21 mouse cellular contexts compared by ENCODE assay signal in genomic region chr5:96870996-96871395, GRCm38 (mm10).
DNase-seq lines count a peak whose midpoint lies in the region; ATAC-seq and TF ChIP-seq lines count a peak whose summit lies in the region.
"Had no signal": no experiment of that assay in that cellular context is flagged by ENCODE, and none has a peak within 500 bp of the region (broad histone marks: within the 10 kb centered on the region; RNA-seq: fewer than 3 reads in every experiment).

No protein-coding gene starts in this region.

- no peaks in the 10 kb centered on the region for H3K36me3 ChIP-seq in heart, embryonic 10.5 days
- no peaks in the 10 kb centered on the region for H3K36me3 ChIP-seq in hindbrain, postnatal 0 days (ENCODE audit: insufficient read depth, low read length)
- no peaks in the 10 kb centered on the region for H3K36me3 ChIP-seq in hindbrain, embryonic 10.5 days
- H3K36me3 ChIP-seq in kidney, embryonic 14.5 days (ENCODE audit: control insufficient read depth, insufficient read depth, low read length), result no peaks in the 10 kb centered on the region
- H3K36me3 ChIP-seq: embryonic facial prominence, embryonic 12.5 days; forebrain, embryonic 15.5 days; G1E; hindbrain, embryonic 12.5 days had no signal

- no peak overlapping the region for H3K27ac ChIP-seq in heart, embryonic 10.5 days
- H3K27ac ChIP-seq in hindbrain, postnatal 0 days, result no peak overlapping the region
- H3K27ac ChIP-seq in hindbrain, embryonic 10.5 days, result no peak overlapping the region
- no peak overlapping the region for H3K27ac ChIP-seq in kidney, embryonic 14.5 days (ENCODE audit: low read depth, low read length)
- H3K27ac ChIP-seq: embryonic facial prominence, embryonic 12.5 days; forebrain, embryonic 15.5 days; heart, adult 2 months; hindbrain, embryonic 12.5 days had no signal

- H3K4me2 ChIP-seq in hindbrain, postnatal 0 days (ENCODE audit: low read depth, low read length), result no peak overlapping the region
- H3K4me2 ChIP-seq in kidney, embryonic 14.5 days (replicated peaks; ENCODE audit: low read depth, low read length), result no peak overlapping the region
- H3K4me2 ChIP-seq: embryonic facial prominence, embryonic 12.5 days; forebrain, embryonic 15.5 days; hindbrain, embryonic 12.5 days had no signal

- no peak for TF ChIP-seq CTCF in hindbrain, postnatal 0 days (IDR thresholded peaks at IDR 0.05; ENCODE audit: low read depth)

- ATAC-seq in hindbrain, postnatal 0 days, result no peak
- no peak for ATAC-seq in kidney, embryonic 14.5 days (ENCODE audit: low FRiP score, low TSS enrichment)
- ATAC-seq: CD4-positive, CD25-positive, alpha-beta regulatory T cell, adult 4 months; forebrain, embryonic 15.5 days; hindbrain, embryonic 16.5 days had no signal

- no peaks in the 10 kb centered on the region for H3K27me3 ChIP-seq in heart, embryonic 10.5 days (ENCODE audit: insufficient read depth, poor library complexity, severe bottlenecking)
- no peaks in the 10 kb centered on the region for H3K27me3 ChIP-seq in hindbrain, postnatal 0 days (ENCODE audit: insufficient read depth, low read length)
- H3K27me3 ChIP-seq in hindbrain, embryonic 10.5 days (ENCODE audit: insufficient read depth, poor library complexity, severe bottlenecking), result no peaks in the 10 kb centered on the region
- no peaks in the 10 kb centered on the region for H3K27me3 ChIP-seq in kidney, embryonic 14.5 days (ENCODE audit: control insufficient read depth, insufficient read depth, low read length)
- H3K27me3 ChIP-seq: embryonic facial prominence, embryonic 12.5 days; forebrain, embryonic 15.5 days; hindbrain, embryonic 12.5 days had no signal

- no peaks in the 10 kb centered on the region for H3K4me1 ChIP-seq in heart, embryonic 10.5 days
- no peaks in the 10 kb centered on the region for H3K4me1 ChIP-seq in hindbrain, postnatal 0 days (ENCODE audit: insufficient read depth, low read length)
- H3K4me1 ChIP-seq in hindbrain, embryonic 10.5 days (replicated peaks), result no peaks in the 10 kb centered on the region
- no peaks in the 10 kb centered on the region for H3K4me1 ChIP-seq in kidney, embryonic 14.5 days (ENCODE audit: control insufficient read depth, insufficient read depth, low read length)
- H3K4me1 ChIP-seq: embryonic facial prominence, embryonic 12.5 days; forebrain, embryonic 15.5 days; hindbrain, embryonic 12.5 days had no signal

- no peak overlapping the region for H3K9ac ChIP-seq in hindbrain, postnatal 0 days (replicated peaks; ENCODE audit: low read length)
- no peak overlapping the region for H3K9ac ChIP-seq in kidney, embryonic 14.5 days (ENCODE audit: low read depth, low read length)
- H3K9ac ChIP-seq: embryonic facial prominence, embryonic 12.5 days; forebrain, embryonic 15.5 days; hindbrain, embryonic 12.5 days had no signal

- no peaks in the 10 kb centered on the region for H3K9me3 ChIP-seq in heart, embryonic 10.5 days
- no peaks in the 10 kb centered on the region for H3K9me3 ChIP-seq in hindbrain, postnatal 0 days (ENCODE audit: low read length)
- no peaks in the 10 kb centered on the region for H3K9me3 ChIP-seq in hindbrain, embryonic 10.5 days
- no peaks in the 10 kb centered on the region for H3K9me3 ChIP-seq in kidney, embryonic 14.5 days (ENCODE audit: control insufficient read depth, low read length)
- H3K9me3 ChIP-seq: embryonic facial prominence, embryonic 12.5 days; forebrain, embryonic 15.5 days; G1E; hindbrain, embryonic 12.5 days had no signal

- peak; percentile 87 for DNase-seq in heart, adult 11 months
- no peak for DNase-seq in heart, embryonic 10.5 days (ENCODE audit: low spot score)
- DNase-seq in hindbrain, postnatal 0 days (ENCODE audit: low spot score), result peak; percentile 5
- no peak for DNase-seq in hindbrain, embryonic 10.5 days (ENCODE audit: low spot score)
- peak; percentile 30 for DNase-seq in kidney, postnatal 10 days
- peak; percentile 16 to 46 for DNase-seq in kidney, postnatal 25 days
- no peak for DNase-seq in adrenal gland, postnatal 4 days (ENCODE audit: low spot score in 2 of 2)
- DNase-seq: adrenal gland, postnatal 10 days; B cell, adult 2 months; cerebellum, adult 11-12 months; cerebellum, adult 9-10 months; cerebellum, postnatal 25 days; gastrocnemius, postnatal 36 days had no signal

- H3K4me3 ChIP-seq in heart, embryonic 10.5 days, result no peak overlapping the region
- no peak overlapping the region for H3K4me3 ChIP-seq in hindbrain, postnatal 0 days (ENCODE audit: low read length)
- H3K4me3 ChIP-seq in hindbrain, embryonic 10.5 days, result no peak overlapping the region
- H3K4me3 ChIP-seq in kidney, embryonic 14.5 days (ENCODE audit: low read length), result no peak overlapping the region
- H3K4me3 ChIP-seq: embryonic facial prominence, embryonic 12.5 days; forebrain, embryonic 15.5 days; heart, adult 2 months; hindbrain, embryonic 12.5 days had no signal

- 82% methylated on average over 12 of the region's 12 CpGs for WGBS in heart, embryonic 10.5 days
- WGBS in hindbrain, postnatal 0 days, result 67% methylated on average over 12 of the region's 12 CpGs
- WGBS in hindbrain, embryonic 10.5 days, result 84% methylated on average over 12 of the region's 12 CpGs
- 77% methylated on average over 12 of the region's 12 CpGs for WGBS in kidney, embryonic 14.5 days

Comparison
In these comparisons a context has a peak if more than half of its experiments do, and no peak if none do; other contexts are left out.
1. DNase-seq: peak in heart, adult 11 months (single experiment), hindbrain, postnatal 0 days (single experiment), kidney, postnatal 10 days (single experiment) and kidney, postnatal 25 days (2 of 2); none in heart, embryonic 10.5 days (single experiment), hindbrain, embryonic 10.5 days (single experiment) and adrenal gland, postnatal 4 days (0 of 2).